Mouse (Mus musculus) cerebellum, adult 18-20 months (tissue): Measurements from ENCODE around the gene Rrad.

Source experiments
- DNase-seq, 2 experiments: peaks; one replicate each; pipeline ENCODE4 v3.0.0; 2021

Gene Rrad

GRCm38 (mm10) chr8:104611613-104612012 lies 19.5 kb downstream of the Rrad start:
- no peak for DNase-seq

GRCm38 (mm10) chr8:104610185-104610766 lies 20.9 kb downstream of the Rrad start:
- DNase-seq, result no peak

- DNase-seq, result no peak
Observed at GRCm38 (mm10) chr8:104609222-104609621, 21.9 kb downstream of the Rrad start.

GRCm38 (mm10) chr8:104607944-104608343 lies 23.2 kb downstream of the Rrad start:
- DNase-seq, result peak; percentile 37 to 44

DNA sequence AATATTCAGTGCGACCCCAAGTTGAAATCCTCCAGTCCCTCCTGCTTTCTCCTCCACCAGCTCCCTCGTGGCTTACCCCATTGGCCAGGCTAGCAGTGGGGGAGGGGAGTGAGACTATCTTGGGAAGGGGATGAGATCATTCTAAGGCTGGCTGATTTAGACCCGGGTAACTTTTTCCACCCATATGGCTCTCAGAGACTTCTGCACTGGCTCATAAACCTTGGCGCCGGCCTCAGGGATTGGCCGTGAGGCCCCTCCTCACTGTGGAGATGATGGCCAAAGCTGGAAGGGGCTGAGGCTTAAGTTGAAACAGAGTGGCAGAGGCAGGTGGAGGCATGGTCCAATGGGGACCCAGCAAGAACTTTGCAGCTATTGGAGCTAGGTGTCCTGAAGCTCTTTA lies 24.8 kb downstream of the Rrad start:
- DNase-seq, result no peak

GRCm38 (mm10) chr8:104603245-104603593 lies 27.9 kb downstream of the Rrad start:
- no peak for DNase-seq

- peak; percentile 75 to 80 for DNase-seq
Observed at GRCm38 (mm10) chr8:104602468-104603244, 28.5 kb downstream of the Rrad start.

GRCm38 (mm10) chr8:104601941-104602371 lies 29.2 kb downstream of the Rrad start:
- DNase-seq, result peak in 1 of 2 experiments; percentile 9

GRCm38 (mm10) chr8:104601386-104601785 lies 29.7 kb downstream of the Rrad start:
- DNase-seq, result no peak

- DNase-seq, result no peak
Observed at GRCm38 (mm10) chr8:104598496-104598895, 32.6 kb downstream of the Rrad start.

DNA sequence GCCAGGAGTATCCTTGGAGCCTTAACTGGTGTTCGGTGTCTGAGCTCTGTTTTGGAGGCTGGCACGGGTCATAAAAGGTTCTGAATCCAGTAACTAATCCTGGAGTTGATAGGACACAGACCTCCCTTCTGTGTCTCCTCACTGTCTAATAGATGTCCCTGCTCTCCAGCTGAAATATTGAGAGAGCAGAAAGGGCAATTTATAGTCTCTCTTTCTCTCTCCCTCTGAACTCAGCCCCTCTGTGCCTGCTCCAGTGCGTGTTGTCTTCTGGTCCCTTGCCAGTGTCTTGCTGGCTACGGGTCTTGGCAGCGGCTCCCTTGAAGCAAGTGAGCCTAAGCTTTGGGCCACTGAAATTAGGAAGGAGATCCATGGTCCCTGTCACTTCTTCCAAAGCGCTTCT lies 33.5 kb downstream of the Rrad start:
- DNase-seq, result no peak

DNA sequence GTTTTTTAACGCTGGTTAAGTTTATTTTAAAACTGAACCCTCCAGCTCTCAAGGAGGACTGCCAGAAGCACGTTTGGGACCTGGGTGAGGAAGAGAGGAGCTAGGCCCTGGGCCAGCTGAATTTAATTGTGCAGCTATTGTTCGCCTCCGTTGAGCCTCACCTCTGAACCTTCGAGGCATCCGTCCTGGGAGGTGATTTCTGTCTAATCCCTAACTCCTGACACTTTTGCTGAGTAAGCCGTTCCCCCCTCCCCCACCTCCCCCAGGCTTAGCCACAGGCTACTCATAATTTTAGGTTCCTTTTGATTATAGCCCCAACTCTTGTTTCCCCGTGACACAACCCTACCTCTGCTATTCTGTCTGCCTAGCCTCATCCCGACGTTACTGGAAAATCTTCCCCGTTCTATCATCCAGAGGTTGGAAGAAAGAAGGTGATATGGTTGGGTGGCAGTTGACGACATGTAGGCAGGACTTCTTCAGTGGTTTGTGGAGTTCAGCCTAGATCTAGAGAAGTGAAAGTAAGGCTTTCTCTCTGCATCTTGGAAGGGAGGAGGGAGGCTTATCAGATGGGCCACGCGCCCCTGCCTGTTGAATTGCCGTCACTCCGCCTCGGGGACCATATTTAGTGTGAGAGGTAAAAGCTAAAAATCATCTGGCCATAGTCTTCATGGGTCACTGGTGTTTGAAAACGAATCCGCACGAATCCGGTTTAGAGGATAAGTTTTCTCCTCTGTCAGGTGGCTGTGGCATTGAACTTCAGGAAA lies 35.2 kb downstream of the Rrad start:
- no peak for DNase-seq

DNA sequence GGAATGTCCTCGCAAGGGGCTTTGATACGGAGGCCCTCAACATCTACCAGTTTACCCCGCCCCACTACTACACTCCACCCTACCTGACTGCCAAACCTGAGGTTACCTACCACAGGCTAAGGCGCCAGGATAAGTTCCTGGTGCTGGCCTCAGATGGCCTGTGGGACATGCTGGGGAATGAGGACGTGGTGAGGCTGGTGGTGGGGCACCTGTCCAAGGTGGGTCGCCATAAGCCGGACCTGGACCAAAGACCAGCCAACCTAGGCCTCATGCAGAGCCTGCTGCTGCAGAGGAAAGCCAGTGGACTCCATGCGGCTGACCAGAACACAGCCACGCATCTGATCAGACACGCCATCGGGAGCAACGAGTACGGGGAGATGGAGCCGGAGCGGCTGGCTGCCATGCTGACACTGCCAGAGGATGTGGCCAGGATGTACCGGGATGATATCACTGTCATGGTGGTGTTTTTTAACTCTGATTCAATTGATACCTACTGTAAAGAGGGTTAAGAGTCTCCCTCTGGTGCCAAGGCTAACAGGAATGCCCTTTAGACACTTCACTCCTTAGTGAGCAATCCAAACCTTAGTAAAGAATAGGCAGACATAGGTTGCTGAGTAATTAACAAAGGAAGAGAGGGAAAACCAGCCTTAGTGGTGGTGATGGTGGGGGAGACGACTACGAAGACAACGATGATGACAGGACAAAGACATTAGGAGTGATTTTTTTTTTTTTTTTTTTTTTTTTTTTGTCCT lies 36.3 kb downstream of the Rrad start:
- no peak for DNase-seq

- no peak for DNase-seq
Observed at GRCm38 (mm10) chr8:104593536-104594325, 37.4 kb downstream of the Rrad start.

GRCm38 (mm10) chr8:104592566-104592965 lies 38.6 kb downstream of the Rrad start:
- DNase-seq, result no peak

GRCm38 (mm10) chr8:104591856-104592255 lies 39.3 kb downstream of the Rrad start:
- DNase-seq, result no peak

DNA sequence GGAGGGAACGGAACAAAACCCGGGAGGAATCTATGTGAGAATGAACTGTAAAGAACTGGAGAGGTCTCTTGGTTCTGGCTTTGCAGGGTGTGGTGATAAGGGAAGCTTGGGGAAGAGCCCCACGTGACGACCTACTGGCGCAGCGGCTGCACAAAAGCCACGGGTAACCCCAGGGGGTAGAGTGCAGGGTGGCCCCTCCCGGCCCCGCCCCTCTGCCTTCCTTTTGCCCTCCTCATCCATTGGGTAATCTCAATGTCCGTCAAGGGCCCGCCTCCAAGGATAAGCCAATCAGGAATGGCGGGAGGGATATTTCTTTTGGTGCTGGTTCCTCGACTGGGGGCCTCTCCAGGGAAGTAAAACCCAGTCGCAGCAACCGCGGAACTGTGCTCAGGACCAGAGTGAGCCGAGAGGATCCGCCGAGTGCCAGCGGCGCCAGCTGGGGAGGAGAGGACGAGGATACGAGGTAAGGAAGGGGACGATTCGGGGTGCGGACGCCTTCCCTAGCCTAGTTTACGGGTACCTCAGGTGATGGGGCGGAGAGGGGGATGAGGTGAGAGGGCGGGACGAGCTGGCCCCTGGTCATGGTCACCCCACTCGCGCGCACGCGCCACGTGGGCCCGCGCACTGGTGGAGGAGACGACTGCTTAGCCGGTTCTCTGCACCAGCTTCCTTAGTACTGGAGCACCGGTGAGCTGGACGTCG lies 39.8 kb downstream of the Rrad start, which contains the start of gene Pdp2:
TSS of gene Pdp2 (plus strand) at position 319 of the 702 bp plus-strand sequence.
- DNase-seq, result peak; percentile 92 to 93

GRCm38 (mm10) chr8:104590284-104590683 lies 40.8 kb downstream of the Rrad start:
- no peak for DNase-seq

GRCm38 (mm10) chr8:104584522-104584921 lies 46.6 kb downstream of the Rrad start:
- DNase-seq, result no peak
